Comparison of ENCODE assay signal across 9 mouse cellular contexts in genomic region chr4:58547273-58547565, GRCm38 (mm10). TPM values are rescaled to one million over a fixed set of nuclear protein-coding genes. Genes with fewer than 3 reads are reported as not detected.
A peak's percentile ranks its signal among the peaks of the same experiment; 100 is the strongest.
DNase-seq lines count a peak whose midpoint lies in the region; ATAC-seq lines count a peak whose summit lies in the region.
"Had no signal": no experiment of that assay in that cellular context is flagged by ENCODE, and none has a peak within 500 bp of the region (broad histone marks: within the 10 kb centered on the region; RNA-seq: fewer than 3 reads in every experiment).

No protein-coding gene starts in this region.

- H3K9ac ChIP-seq in embryonic facial prominence, embryonic 13.5 days, result no peak overlapping the region
- H3K9ac ChIP-seq in limb, embryonic 15.5 days, result no peak overlapping the region
- H3K9ac ChIP-seq: neural tube, embryonic 12.5 days had no signal

- H3K4me2 ChIP-seq in embryonic facial prominence, embryonic 13.5 days, result no peak overlapping the region; the same call in 1 of the 2 replicates
- no peak overlapping the region for H3K4me2 ChIP-seq in limb, embryonic 15.5 days
- H3K4me2 ChIP-seq: neural tube, embryonic 12.5 days had no signal

- H3K9me3 ChIP-seq in heart, embryonic 10.5 days, result no peaks in the 10 kb centered on the region
- no peaks in the 10 kb centered on the region for H3K9me3 ChIP-seq in embryonic facial prominence, embryonic 13.5 days
- H3K9me3 ChIP-seq in limb, embryonic 15.5 days, result no peaks in the 10 kb centered on the region
- H3K9me3 ChIP-seq: neural tube, embryonic 12.5 days had no signal

- peaks cover 28% of the 10 kb centered on the region for H3K4me1 ChIP-seq in heart, embryonic 10.5 days
- H3K4me1 ChIP-seq in embryonic facial prominence, embryonic 13.5 days, result peaks cover 74% of the 10 kb centered on the region
- H3K4me1 ChIP-seq in limb, embryonic 15.5 days, result peaks cover 52% of the 10 kb centered on the region

- H3K36me3 ChIP-seq in heart, embryonic 10.5 days, result 0 out of 2 replicates have a peak, but pooled peaks cover 4% of the 10 kb centered on the region
- peaks cover 31% of the 10 kb centered on the region for H3K36me3 ChIP-seq in embryonic facial prominence, embryonic 13.5 days
- H3K36me3 ChIP-seq in limb, embryonic 15.5 days, result peaks cover 27% of the 10 kb centered on the region
- H3K36me3 ChIP-seq: neural tube, embryonic 12.5 days had no signal

- DNase-seq in heart, adult 11 months, result peak; percentile 78
- DNase-seq in heart, embryonic 10.5 days (ENCODE audit: low spot score), result no peak
- DNase-seq in layer of hippocampus, adult 9-11 months, result peak; percentile 6
- DNase-seq in layer of hippocampus, adult 18-20 months (ENCODE audit: low spot score in 2 of 2), result no peak
- no peak for DNase-seq in cerebellum, adult 11-12 months
- no peak for DNase-seq in ovary, postnatal 36 days (ENCODE audit: low spot score)

- H3K4me3 ChIP-seq in heart, embryonic 10.5 days, result no peak overlapping the region
- no peak overlapping the region for H3K4me3 ChIP-seq in embryonic facial prominence, embryonic 13.5 days
- H3K4me3 ChIP-seq in limb, embryonic 15.5 days, result no peak overlapping the region
- H3K4me3 ChIP-seq: neural tube, embryonic 12.5 days had no signal

- no peaks in the 10 kb centered on the region for H3K27me3 ChIP-seq in heart, embryonic 10.5 days (ENCODE audit: insufficient read depth, poor library complexity, severe bottlenecking)
- H3K27me3 ChIP-seq in embryonic facial prominence, embryonic 13.5 days, result no peaks in the 10 kb centered on the region
- H3K27me3 ChIP-seq in limb, embryonic 15.5 days, result no peaks in the 10 kb centered on the region
- H3K27me3 ChIP-seq: neural tube, embryonic 12.5 days had no signal

- 69% methylated on average over 4 of the region's 4 CpGs for WGBS in heart, embryonic 10.5 days
- WGBS in embryonic facial prominence, embryonic 13.5 days, result 37% methylated on average over 4 of the region's 4 CpGs
- 37% methylated on average over 4 of the region's 4 CpGs for WGBS in limb, embryonic 15.5 days

- ATAC-seq in embryonic facial prominence, embryonic 13.5 days (ENCODE audit: insufficient number of reproducible peaks, insufficient read depth, low FRiP score, low TSS enrichment, low read depth), result no peak
- ATAC-seq in limb, embryonic 15.5 days (ENCODE audit: insufficient number of reproducible peaks, low FRiP score, low TSS enrichment, low read depth), result no peak

- no peak overlapping the region for H3K27ac ChIP-seq in heart, embryonic 10.5 days
- H3K27ac ChIP-seq in embryonic facial prominence, embryonic 13.5 days, result peak overlapping the region; percentile 55
- peak overlapping the region; percentile 54 for H3K27ac ChIP-seq in limb, embryonic 15.5 days
- H3K27ac ChIP-seq: neural tube, embryonic 12.5 days had no signal

RNA-seq across cellular contexts. Expression of gene Lpar1, which starts 6.5 kb away (rescaled TPM):
- polyA plus RNA-seq in heart, embryonic 10.5 days (2016; fragmentation: Nextera tagmentation; extraction: Ambion mirVana), result 24.7 and 38.7 TPM in 2 replicates
- total RNA-seq in layer of hippocampus, adult 18-20 months (2021), result 10 to 100 TPM; 18.0 to 21.2 TPM
- 138 and 142 TPM in 2 replicates for polyA plus RNA-seq in embryonic facial prominence, embryonic 13.5 days (2015; fragmentation: Nextera tagmentation; extraction: Ambion mirVana)
- 150 and 151 TPM in 2 replicates for polyA plus RNA-seq in limb, embryonic 15.5 days (2015; fragmentation: Nextera tagmentation; extraction: Ambion mirVana)

Comparison
In these comparisons a context has a peak if more than half of its experiments do, and no peak if none do; other contexts are left out.
1. DNase-seq: peak in heart, adult 11 months (single experiment) and layer of hippocampus, adult 9-11 months (single experiment); none in heart, embryonic 10.5 days (single experiment), layer of hippocampus, adult 18-20 months (0 of 2), cerebellum, adult 11-12 months (single experiment) and ovary, postnatal 36 days (single experiment).